Mouse (Mus musculus) heart, embryonic 12.5 days (tissue): Measurements from ENCODE around the gene Arl13a. TPM values are rescaled to one million over a fixed set of nuclear protein-coding genes. Genes with fewer than 3 reads are reported as not detected.
"Not testable (repeated sequence)": the region's sequence is repeated elsewhere in the genome, so short reads cannot be mapped to it uniquely, and the experiment has no call there.

Experiments
- ATAC-seq: fragments of 200-750 bp; cut with Nextera tagmentation; 2 replicates; pipeline ENCODE4 v1.8.0; 2017; ENCODE audit warnings: moderate TSS enrichment, moderate library complexity; ENCODE audit not compliant: insufficient number of reproducible peaks, low FRiP score
- H3K27ac ChIP-seq: fragments of 300-500 bp; sonication (generic); 2 replicates; pipeline ENCODE4 v1.5.1; 2016; ENCODE audit warnings: mild to moderate bottlenecking, moderate library complexity; ENCODE audit not compliant: poor library complexity, severe bottlenecking
- H3K27me3 ChIP-seq: fragments of 300-500 bp; sonication (generic); replicated peaks from 2 replicates; pipeline ENCODE4 v1.6.1; 2016; ENCODE audit warnings: mild to moderate bottlenecking, moderate library complexity
- H3K36me3 ChIP-seq: fragments of 300-500 bp; sonication (generic); 2 replicates; pipeline ENCODE4 v1.6.1; 2016; ENCODE audit warnings: mild to moderate bottlenecking, moderate library complexity
- H3K4me1 ChIP-seq: fragments of 300-500 bp; sonication (generic); replicated peaks from 2 replicates; pipeline ENCODE4 v1.6.1; 2016; ENCODE audit warnings: mild to moderate bottlenecking
- H3K4me2 ChIP-seq: fragments of 300-500 bp; sonication (generic); 2 replicates; pipeline ENCODE4 v1.6.1; 2016; ENCODE audit warnings: mild to moderate bottlenecking, moderate library complexity
- H3K4me3 ChIP-seq: fragments of 300-500 bp; sonication (generic); 2 replicates; pipeline ENCODE4 v1.5.1; 2016; ENCODE audit warnings: mild to moderate bottlenecking
- H3K9ac ChIP-seq: fragments of 300-500 bp; sonication (generic); 2 replicates; pipeline ENCODE4 v1.6.1; 2016; ENCODE audit warnings: mild to moderate bottlenecking, moderate library complexity
- H3K9me3 ChIP-seq: fragments of 300-500 bp; sonication (generic); replicated peaks from 2 replicates; pipeline ENCODE4 v1.6.1; 2016; ENCODE audit warnings: mild to moderate bottlenecking, moderate library complexity
- WGBS: fragments of 180-500 bp; shearing (Covaris S2); methylation state at CpG from one replicate; pipeline ENCODE4 v1.1.7; 2016; 5-methylcytosine and 5-hydroxymethylcytosine counted together
- polyA plus RNA-seq: library from polyadenylated mRNA; unstranded; fragments of >200 nt; fragmentation: Nextera tagmentation; extraction: Ambion mirVana; gene quantifications from 2 replicates; pipeline ENCODE4 v1.2.1, GENCODE M21; 2016

Gene Arl13a
- polyA plus RNA-seq: not detected in 2 replicates

DNA sequence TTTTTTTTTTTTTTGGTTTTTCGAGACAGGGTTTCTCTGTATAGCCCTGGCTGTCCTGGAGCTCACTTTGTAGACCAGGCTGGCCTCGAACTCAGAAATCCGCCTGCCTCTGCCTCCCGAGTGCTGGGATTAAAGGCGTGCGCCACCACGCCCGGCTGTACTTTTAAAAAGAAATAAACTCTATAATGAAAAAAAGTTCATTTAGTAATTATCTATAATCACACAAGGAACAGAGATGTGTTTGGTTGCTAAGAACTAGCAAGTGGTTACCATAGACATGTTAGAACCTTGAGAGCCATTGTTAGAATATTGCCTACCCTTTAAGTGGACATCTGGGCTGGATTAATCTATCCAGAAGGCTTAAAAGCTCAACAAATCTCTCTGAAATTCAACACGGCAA is at the start of gene Arl13a:
Gene Arl13a (plus strand): TSS at position 301 of the 400 bp plus-strand sequence.
- H3K4me3 ChIP-seq, ATAC-seq, H3K4me2 ChIP-seq, H3K27ac ChIP-seq, H3K9ac ChIP-seq, H3K4me1 ChIP-seq, H3K27me3 ChIP-seq, H3K36me3 ChIP-seq, H3K9me3 ChIP-seq: not testable (repeated sequence)
- WGBS: 83% methylated on average over 9 of the region's 9 CpGs

- 76% methylated on average over 6 of the region's 6 CpGs for WGBS
- no peaks in the 10 kb centered on the region for H3K27me3 ChIP-seq
- no peak overlapping the region for H3K4me2 ChIP-seq
- H3K36me3 ChIP-seq: no peaks in the 10 kb centered on the region
- H3K27ac ChIP-seq: no peak overlapping the region
- no peaks in the 10 kb centered on the region for H3K4me1 ChIP-seq
- no peak for ATAC-seq
- H3K9ac ChIP-seq: no peak overlapping the region
- H3K4me3 ChIP-seq: no peak overlapping the region
- no peaks in the 10 kb centered on the region for H3K9me3 ChIP-seq
Measured at GRCm38 (mm10) chrX:134140024-134140423, 47.3 kb upstream of the Arl13a start.

DNA sequence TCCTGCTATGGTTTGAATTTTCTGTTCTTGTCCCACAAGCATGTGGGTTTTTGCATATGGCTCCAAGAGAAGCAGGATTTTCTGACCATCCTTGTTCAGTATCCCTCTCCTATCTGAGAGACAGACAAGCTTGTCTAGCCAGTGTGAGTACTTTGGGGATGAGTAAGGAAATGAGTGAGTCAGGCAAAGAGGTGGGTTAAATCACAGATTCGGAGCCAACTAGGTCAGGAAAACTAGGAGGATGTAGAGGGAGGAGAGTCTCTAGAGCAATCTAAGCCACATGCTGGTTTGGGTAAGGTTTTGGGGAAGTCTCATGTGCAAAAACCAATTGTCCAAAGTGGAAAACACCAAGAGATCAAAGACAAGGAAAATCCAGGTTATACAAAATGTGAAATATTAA is 45.8 kb upstream of the Arl13a start:
- H3K4me1 ChIP-seq: no peaks in the 10 kb centered on the region
- ATAC-seq: no peak
- H3K4me2 ChIP-seq: no peak overlapping the region
- H3K4me3 ChIP-seq: no peak overlapping the region
- H3K27ac ChIP-seq: no peak overlapping the region
- H3K27me3 ChIP-seq: no peaks in the 10 kb centered on the region
- no peaks in the 10 kb centered on the region for H3K9me3 ChIP-seq
- no peaks in the 10 kb centered on the region for H3K36me3 ChIP-seq
- no peak overlapping the region for H3K9ac ChIP-seq
- WGBS: 68% methylated on average over 1 of the region's 1 CpGs

- Histone ChIP-seq H3K4me2 (no peak overlapping the region), H3K36me3 (no peaks in the 10 kb centered on the region), H3K27me3 (no peaks in the 10 kb centered on the region), H3K4me1 (no peaks in the 10 kb centered on the region), H3K9ac (no peak overlapping the region), H3K27ac (no peak overlapping the region), H3K9me3 (no peaks in the 10 kb centered on the region), H3K4me3 (no peak overlapping the region)
- no peak for ATAC-seq
- 60% methylated on average over 4 of the region's 4 CpGs for WGBS
Measured at GRCm38 (mm10) chrX:134141986-134142385, 45.3 kb upstream of the Arl13a start.

DNA sequence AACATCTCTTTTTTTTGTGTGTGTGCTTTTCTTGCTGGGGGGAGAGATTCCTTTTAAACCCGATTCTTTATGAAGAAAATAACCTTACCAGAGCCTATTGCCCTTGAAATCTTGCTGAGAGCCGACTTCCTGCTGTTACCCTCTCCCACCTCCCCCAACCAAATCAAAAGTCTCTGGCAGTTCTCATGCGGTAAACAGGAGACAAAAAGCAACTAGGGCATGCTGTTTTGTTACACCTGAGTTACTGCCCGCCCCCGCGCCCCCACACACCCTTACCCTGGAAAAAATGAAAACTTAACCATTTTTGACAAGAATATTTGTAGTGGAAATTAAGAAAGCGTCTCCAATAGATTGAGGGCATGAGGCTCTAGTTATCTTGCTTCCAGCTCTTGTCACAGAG is 29.1 kb upstream of the Arl13a start:
- no peak overlapping the region for H3K27ac ChIP-seq
- WGBS: 31% methylated on average over 7 of the region's 7 CpGs
- no peaks in the 10 kb centered on the region for H3K9me3 ChIP-seq
- H3K4me1 ChIP-seq: no peaks in the 10 kb centered on the region; the same call in 1 of the 2 replicates
- no peak overlapping the region for H3K4me2 ChIP-seq
- H3K4me3 ChIP-seq: no peak overlapping the region
- H3K36me3 ChIP-seq: no peaks in the 10 kb centered on the region
- ATAC-seq: no peak
- no peak overlapping the region for H3K9ac ChIP-seq
- H3K27me3 ChIP-seq: peaks cover 11% of the 10 kb centered on the region

GRCm38 (mm10) chrX:134160442-134160841 is 26.9 kb upstream of the Arl13a start:
- Histone ChIP-seq H3K4me1 (no peaks in the 10 kb centered on the region; the same call in 1 of the 2 replicates), H3K27me3 (peaks cover 11% of the 10 kb centered on the region), H3K9me3 (no peaks in the 10 kb centered on the region), H3K9ac (no peak overlapping the region), H3K4me2 (no peak overlapping the region), H3K4me3 (no peak overlapping the region), H3K36me3 (no peaks in the 10 kb centered on the region), H3K27ac (no peak overlapping the region)
- ATAC-seq: no peak
- WGBS: 75% methylated on average over 2 of the region's 2 CpGs

- Histone ChIP-seq H3K4me2 (peak within 1 kb of the TSS; percentile 62), H3K4me3 (peak within 1 kb of the TSS; percentile 17), H3K36me3 (no peaks in the 10 kb centered on the region), H3K4me1 (no peaks in the 10 kb centered on the region; the same call in 1 of the 2 replicates), H3K9ac (no peak within 1 kb of the TSS), H3K27ac (no peak within 1 kb of the TSS), H3K27me3 (peaks cover 11% of the 10 kb centered on the region), H3K9me3 (no peaks in the 10 kb centered on the region)
- ATAC-seq: no peak
- WGBS: 26% methylated on average over 16 of the region's 16 CpGs
Measured at GRCm38 (mm10) chrX:134162043-134162720, 25.1 kb upstream of the Arl13a start, which contains the start of gene Xkrx. TSS of gene Xkrx (minus strand) at chrX:134162076.

DNA sequence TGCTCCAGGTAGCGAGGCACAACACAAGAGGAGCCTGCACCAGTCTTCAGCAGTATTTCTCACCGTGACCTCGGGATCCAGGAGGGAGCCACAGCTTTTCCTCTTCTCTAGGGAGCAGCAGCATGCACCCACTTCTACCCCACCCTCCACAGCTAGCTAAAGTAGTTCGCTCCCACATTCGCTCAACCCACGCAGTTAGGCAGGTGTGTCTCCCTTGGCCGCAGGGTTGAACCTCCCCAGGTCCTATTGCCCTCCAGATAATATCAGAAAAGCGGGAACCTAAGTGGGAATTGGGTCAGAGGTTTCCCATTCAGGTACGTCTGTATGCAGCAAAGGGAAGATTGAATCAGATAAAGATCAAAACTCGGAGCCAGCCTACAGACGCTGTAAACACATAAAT is 24.5 kb upstream of the Arl13a start:
- peak overlapping the region; percentile 62 for H3K4me2 ChIP-seq
- WGBS: 20% methylated on average over 11 of the region's 11 CpGs
- H3K9me3 ChIP-seq: no peaks in the 10 kb centered on the region
- H3K4me1 ChIP-seq: no peaks in the 10 kb centered on the region; the same call in 1 of the 2 replicates
- H3K27ac ChIP-seq: no peak overlapping the region
- no peak for ATAC-seq
- H3K4me3 ChIP-seq: peak overlapping the region; percentile 17
- no peaks in the 10 kb centered on the region for H3K36me3 ChIP-seq
- peaks cover 11% of the 10 kb centered on the region for H3K27me3 ChIP-seq
- H3K9ac ChIP-seq: no peak overlapping the region

DNA sequence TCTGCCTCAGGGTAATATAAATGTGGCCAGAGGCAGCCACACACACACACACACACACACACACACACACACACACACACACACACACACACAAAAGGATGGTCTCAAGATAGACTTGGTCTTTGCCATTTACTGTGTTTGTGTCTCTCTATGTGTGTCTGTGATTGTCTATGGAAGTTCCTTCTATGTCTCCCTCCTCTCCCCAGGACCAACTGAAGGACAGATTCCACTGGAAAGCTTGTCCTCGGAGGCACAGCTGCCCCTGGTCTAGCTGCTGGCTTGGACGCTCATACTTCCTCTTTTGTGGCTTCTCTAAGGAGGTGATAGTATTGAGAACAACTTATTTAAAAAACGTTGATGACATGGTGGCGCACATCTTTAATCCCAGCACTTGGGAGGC is 23.8 kb upstream of the Arl13a start:
- no peaks in the 10 kb centered on the region; the same call in 1 of the 2 replicates for H3K4me1 ChIP-seq
- no peak overlapping the region for H3K4me3 ChIP-seq
- H3K9me3 ChIP-seq: no peaks in the 10 kb centered on the region
- H3K36me3 ChIP-seq: no peaks in the 10 kb centered on the region
- 45% methylated on average over 4 of the region's 4 CpGs for WGBS
- H3K27me3 ChIP-seq: peaks cover 11% of the 10 kb centered on the region
- no peak overlapping the region for H3K27ac ChIP-seq
- no peak for ATAC-seq
- H3K4me2 ChIP-seq: peak overlapping the region; percentile 62; the same call in 1 of the 2 replicates
- no peak overlapping the region for H3K9ac ChIP-seq

GRCm38 (mm10) chrX:134170584-134170983 is 16.7 kb upstream of the Arl13a start:
- H3K36me3 ChIP-seq: no peaks in the 10 kb centered on the region
- WGBS: 88% methylated on average over 1 of the region's 1 CpGs
- H3K4me2 ChIP-seq: no peak overlapping the region
- no peak overlapping the region for H3K4me3 ChIP-seq
- no peaks in the 10 kb centered on the region for H3K4me1 ChIP-seq
- ATAC-seq: no peak
- H3K9me3 ChIP-seq: no peaks in the 10 kb centered on the region
- no peaks in the 10 kb centered on the region for H3K27me3 ChIP-seq
- no peak overlapping the region for H3K9ac ChIP-seq
- H3K27ac ChIP-seq: no peak overlapping the region

GRCm38 (mm10) chrX:134174699-134175098 is 12.6 kb upstream of the Arl13a start:
- no peaks in the 10 kb centered on the region for H3K27me3 ChIP-seq
- no peaks in the 10 kb centered on the region for H3K4me1 ChIP-seq
- no peak overlapping the region for H3K27ac ChIP-seq
- no peak for ATAC-seq
- no peaks in the 10 kb centered on the region for H3K36me3 ChIP-seq
- H3K4me2 ChIP-seq: no peak overlapping the region
- H3K9ac ChIP-seq: no peak overlapping the region
- H3K9me3 ChIP-seq: no peaks in the 10 kb centered on the region
- H3K4me3 ChIP-seq: no peak overlapping the region
- WGBS: 79% methylated on average over 1 of the region's 1 CpGs

- ATAC-seq: no peak
- 55% methylated on average over 2 of the region's 2 CpGs for WGBS
- H3K36me3 ChIP-seq: no peaks in the 10 kb centered on the region; the same call in 1 of the 2 replicates
Measured at GRCm38 (mm10) chrX:134208491-134208890, 21.2 kb downstream of the Arl13a start.

More at GRCm38 (mm10) chrX:134208491-134208890, 21.2 kb downstream of the Arl13a start:
- Histone ChIP-seq H3K4me2 (no peak overlapping the region), H3K9ac (no peak overlapping the region), H3K4me1 (no peaks in the 10 kb centered on the region), H3K4me3 (no peak overlapping the region), H3K27ac (no peak overlapping the region), H3K27me3 (no peaks in the 10 kb centered on the region), H3K9me3 (no peaks in the 10 kb centered on the region)
